Mouse (Mus musculus): ENCODE data around the gene Gpx1. TPM values are rescaled to one million over a fixed set of nuclear protein-coding genes. Genes with fewer than 3 reads are reported as not detected.

The Gpx1 gene
- total RNA-seq, 1 experiment from 2014 or later: 711 TPM

- peak; percentile 33 for DNase-seq
These were observed 1.2 kb downstream of the Gpx1 start for GRCm38 (mm10) chr9:108339886-108340257.

GRCm38 (mm10) chr9:108340258-108341138 is 1.8 kb downstream of the Gpx1 start:
- DNase-seq: peak; percentile 15

GRCm38 (mm10) chr9:108341139-108341475 is 2.4 kb downstream of the Gpx1 start:
- DNase-seq: no peak

GRCm38 (mm10) chr9:108341801-108342200 is 3.1 kb downstream of the Gpx1 start:
- peak; percentile 11 for DNase-seq

GRCm38 (mm10) chr9:108342301-108342831 is 3.7 kb downstream of the Gpx1 start:
- no peak for DNase-seq

- no peak for DNase-seq
These were observed 4.6 kb downstream of the Gpx1 start for GRCm38 (mm10) chr9:108343331-108343730.

GRCm38 (mm10) chr9:108343835-108344234 is 5.1 kb downstream of the Gpx1 start:
- DNase-seq: no peak

GRCm38 (mm10) chr9:108344471-108344870 is 5.8 kb downstream of the Gpx1 start:
- DNase-seq: no peak

GRCm38 (mm10) chr9:108347024-108347423 is 8.3 kb downstream of the Gpx1 start:
- DNase-seq: no peak

GRCm38 (mm10) chr9:108347540-108348289 is 9.0 kb downstream of the Gpx1 start, which contains the start of gene Usp4:
Gene Usp4 (plus strand): TSS chr9:108347853.
- DNase-seq: peak; percentile 91

- DNase-seq: no peak
These were observed 9.6 kb downstream of the Gpx1 start for GRCm38 (mm10) chr9:108348290-108348680.

- no peak for DNase-seq
These were observed 11.0 kb downstream of the Gpx1 start for GRCm38 (mm10) chr9:108349727-108350126.

GRCm38 (mm10) chr9:108378234-108378633 is 39.5 kb downstream of the Gpx1 start:
- DNase-seq: no peak

GRCm38 (mm10) chr9:108378736-108379135 is 40.0 kb downstream of the Gpx1 start:
- DNase-seq: no peak

- DNase-seq: no peak
These were observed 40.6 kb downstream of the Gpx1 start for GRCm38 (mm10) chr9:108379294-108379693.

GRCm38 (mm10) chr9:108381382-108381781 is 42.7 kb downstream of the Gpx1 start:
- no peak for DNase-seq

- no peak for DNase-seq
These were observed 46.3 kb downstream of the Gpx1 start for GRCm38 (mm10) chr9:108385006-108385405.

GRCm38 (mm10) chr9:108386816-108387215 is 48.1 kb downstream of the Gpx1 start:
- DNase-seq: no peak

- DNase-seq: no peak
These were observed 49.9 kb downstream of the Gpx1 start for GRCm38 (mm10) chr9:108388601-108389000.

- DNase-seq: no peak
These were observed 50.5 kb downstream of the Gpx1 start for GRCm38 (mm10) chr9:108389220-108389619.

Data from adrenal gland, postnatal 25 days (tissue).